Mouse (Mus musculus) brain, embryonic 14.5 days (tissue): ENCODE data around the gene Gsg1l2.

Source experiments
- CTCF ChIP-seq: fragments of 200-500 bp; IDR thresholded peaks from 2 replicates; pipeline ENCODE4 v1.5.1; 2012; ENCODE audit warnings: inconsistent platforms, mild to moderate bottlenecking, moderate library complexity, borderline replicate concordance; ENCODE audit not compliant: insufficient read depth, insufficient read length; ENCODE audit errors: extremely low read depth
- POLR2A ChIP-seq: fragments of 200-500 bp; IDR thresholded peaks from 2 replicates; pipeline ENCODE4 v1.6.1; 2012; ENCODE audit warnings: mild to moderate bottlenecking, inconsistent platforms, borderline replicate concordance; ENCODE audit not compliant: poor library complexity, insufficient read depth, insufficient read length, severe bottlenecking; ENCODE audit errors: extremely low read depth

DNA sequence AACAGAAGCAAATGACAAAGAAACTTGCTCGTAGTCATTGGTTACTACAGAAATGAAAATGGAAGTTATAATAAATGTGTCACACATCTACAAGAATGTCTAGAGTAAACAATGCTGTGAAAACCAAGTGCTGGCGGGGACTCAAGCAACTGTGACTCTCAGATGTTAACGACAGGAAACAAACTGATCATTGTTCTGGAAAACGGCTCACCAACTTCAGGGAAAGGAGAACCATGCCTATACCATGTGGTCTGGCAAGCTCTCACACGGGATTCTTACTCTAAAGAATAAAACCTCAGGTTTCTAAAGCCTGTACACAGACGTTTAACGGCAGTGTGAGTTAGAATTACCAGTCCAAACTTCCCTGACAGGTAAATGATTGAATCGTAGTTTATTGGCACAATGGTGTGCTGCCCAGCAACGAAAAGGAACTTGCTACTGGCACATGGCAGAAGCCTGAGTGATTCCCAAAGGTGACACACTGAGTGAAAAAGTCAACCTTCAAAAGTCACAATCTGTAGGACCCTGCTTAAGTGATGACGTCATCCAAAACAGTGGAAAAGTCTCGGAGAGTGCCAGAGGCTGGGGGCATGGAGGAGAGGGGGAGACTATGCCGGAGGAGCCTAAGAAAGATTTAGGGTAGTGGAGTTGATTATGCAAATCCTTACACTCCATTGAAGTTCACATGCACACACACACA, 54.1 kb downstream of the Gsg1l2 start:
- TF ChIP-seq CTCF (no peak), POLR2A (no peak)
